Mouse (Mus musculus): Measurements from ENCODE around the gene Wdr20. TPM values are rescaled to one million over a fixed set of nuclear protein-coding genes. Genes with fewer than 3 reads are reported as not detected.
"Not testable (repeated sequence)": the region's sequence is repeated elsewhere in the genome, so short reads cannot be mapped to it uniquely, and the experiment has no call there.

Gene Wdr20
- polyA plus RNA-seq, 1 experiment: 24.8 TPM

DNA sequence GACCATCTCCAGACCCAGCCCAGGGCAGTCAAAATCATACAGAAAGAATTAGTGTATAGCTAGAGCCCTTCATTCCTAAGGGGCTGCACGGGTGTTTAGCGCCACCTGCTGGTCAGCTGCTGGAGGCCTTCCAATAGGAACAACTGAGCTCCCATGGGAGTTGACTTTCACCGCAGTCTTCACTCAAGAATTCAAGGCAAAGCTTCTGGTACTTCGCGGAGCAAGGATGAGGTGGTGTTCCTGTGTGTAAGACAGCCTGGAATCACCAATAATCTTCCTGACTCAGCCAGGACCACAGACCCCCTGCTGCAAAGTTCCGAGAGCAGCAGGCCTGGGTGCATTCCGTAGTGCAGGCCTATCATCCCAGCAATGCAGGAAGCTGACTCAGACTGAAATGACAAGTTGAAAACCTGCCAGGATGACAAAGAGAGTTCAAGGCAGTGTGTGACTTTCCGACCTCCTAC lies 34.7 kb upstream of the Wdr20 start:
- H3K4me1 ChIP-seq (ENCODE audit: control insufficient read depth, insufficient read depth, insufficient read length, low read length): 0 out of 2 replicates have a peak, but pooled peaks cover 4% of the 10 kb centered on the region
- H3K27ac ChIP-seq (replicated peaks; ENCODE audit: low read depth, low read length): no peak overlapping the region
- H3K4me3 ChIP-seq (ENCODE audit: insufficient read depth, low read depth, low read length): peak overlapping the region; percentile 40

DNA sequence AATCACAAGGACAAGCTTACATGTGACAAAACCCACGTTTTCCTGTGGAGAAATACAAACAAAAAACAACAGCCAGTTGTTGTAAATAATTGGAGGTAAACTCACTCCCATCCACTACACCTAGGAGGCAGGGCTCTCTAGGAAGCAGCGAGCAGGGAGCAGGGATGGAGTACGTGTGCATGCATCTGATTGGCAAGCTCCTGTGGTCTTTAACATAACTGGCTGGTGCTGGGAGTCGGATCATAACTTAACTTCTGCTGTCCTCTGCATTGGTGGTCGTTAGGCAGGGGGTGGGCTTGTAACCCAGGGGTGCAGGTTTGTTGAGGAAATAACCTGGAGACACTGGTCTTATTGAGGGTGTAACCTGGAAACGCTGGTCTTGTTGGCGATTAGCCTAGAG lies 34.1 kb upstream of the Wdr20 start:
- H3K4me1 ChIP-seq (ENCODE audit: control insufficient read depth, insufficient read depth, insufficient read length, low read length): 0 out of 2 replicates have a peak, but pooled peaks cover 4% of the 10 kb centered on the region
- H3K27ac ChIP-seq (replicated peaks; ENCODE audit: low read depth, low read length): no peak overlapping the region
- no peak overlapping the region for H3K4me3 ChIP-seq (ENCODE audit: insufficient read depth, low read depth, low read length)

DNA sequence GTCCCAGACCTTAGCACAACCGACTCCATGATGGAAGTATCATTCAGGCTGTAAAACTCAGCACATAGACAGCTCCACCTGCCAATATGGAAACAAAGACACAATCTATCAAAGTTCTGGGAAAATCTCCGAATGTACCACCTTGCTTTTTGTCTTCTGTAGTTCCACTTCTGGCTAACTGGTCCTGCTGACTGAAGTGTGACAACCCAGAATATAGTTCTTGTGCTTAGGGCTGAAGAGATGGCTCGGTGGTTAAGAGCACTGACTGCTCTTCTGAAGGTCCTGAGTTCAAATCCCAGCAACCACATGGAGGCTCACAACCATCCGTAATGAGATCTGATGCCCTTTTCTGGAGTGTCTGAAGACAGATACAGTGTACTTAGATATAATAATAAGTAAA lies 32.3 kb upstream of the Wdr20 start:
- not testable (repeated sequence) for H3K27ac ChIP-seq (replicated peaks; ENCODE audit: low read depth, low read length); H3K4me1 ChIP-seq (ENCODE audit: control insufficient read depth, insufficient read depth, insufficient read length, low read length)

DNA sequence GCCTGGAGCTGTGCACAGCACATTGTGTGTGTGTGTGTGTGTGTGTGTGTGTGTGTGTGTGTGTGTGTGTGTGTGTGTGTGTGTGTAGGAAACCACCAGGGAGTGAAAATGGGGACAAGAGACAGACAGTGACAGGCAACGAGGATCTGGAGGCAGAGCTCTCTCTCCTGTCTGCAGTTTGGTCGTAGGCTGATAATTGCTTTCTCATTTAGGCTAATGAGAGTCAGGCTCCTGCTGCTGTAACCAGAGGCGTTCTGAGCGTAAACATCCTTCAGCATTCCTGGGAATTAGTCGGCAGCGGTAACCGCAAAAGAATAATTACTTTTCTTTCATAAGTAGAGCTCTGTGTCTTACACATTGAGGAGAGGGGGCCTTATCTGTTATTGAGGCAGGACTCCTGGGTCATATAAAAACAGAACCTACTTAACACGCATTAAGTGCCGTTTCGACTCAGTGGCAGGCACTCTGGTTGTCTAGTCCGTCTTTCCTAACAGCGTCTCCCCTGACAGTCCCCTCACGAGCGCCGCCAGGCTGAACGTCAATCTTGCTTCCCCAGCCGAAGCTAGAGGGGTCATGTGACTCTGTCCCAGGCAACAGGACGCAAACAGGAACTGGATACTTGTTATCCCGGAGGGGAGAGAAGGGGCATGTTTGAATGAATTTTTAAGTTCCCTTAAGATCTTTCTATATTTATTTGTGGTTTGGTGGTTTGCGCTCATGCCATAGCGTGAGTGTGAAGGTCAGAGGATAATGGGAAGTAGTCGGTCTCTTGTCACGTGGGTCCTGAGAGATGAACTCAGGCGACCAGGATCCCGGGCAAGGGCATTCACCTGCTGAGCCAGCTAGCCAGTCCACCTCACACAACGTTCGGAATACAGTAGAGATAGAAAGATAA lies 31.2 kb upstream of the Wdr20 start:
- Histone ChIP-seq H3K4me1 (ENCODE audit: control insufficient read depth, insufficient read depth, insufficient read length, low read length) (0 out of 2 replicates have a peak, but pooled peaks cover 4% of the 10 kb centered on the region), H3K4me3 (ENCODE audit: insufficient read depth, low read depth, low read length) (peak overlapping the region; percentile 51), H3K27ac (replicated peaks; ENCODE audit: low read depth, low read length) (peak overlapping the region; percentile 65)

More for the DNA sequence above, 32.3 kb upstream of the Wdr20 start:
- not testable (repeated sequence) for H3K4me3 ChIP-seq (ENCODE audit: insufficient read depth, low read depth, low read length)

DNA sequence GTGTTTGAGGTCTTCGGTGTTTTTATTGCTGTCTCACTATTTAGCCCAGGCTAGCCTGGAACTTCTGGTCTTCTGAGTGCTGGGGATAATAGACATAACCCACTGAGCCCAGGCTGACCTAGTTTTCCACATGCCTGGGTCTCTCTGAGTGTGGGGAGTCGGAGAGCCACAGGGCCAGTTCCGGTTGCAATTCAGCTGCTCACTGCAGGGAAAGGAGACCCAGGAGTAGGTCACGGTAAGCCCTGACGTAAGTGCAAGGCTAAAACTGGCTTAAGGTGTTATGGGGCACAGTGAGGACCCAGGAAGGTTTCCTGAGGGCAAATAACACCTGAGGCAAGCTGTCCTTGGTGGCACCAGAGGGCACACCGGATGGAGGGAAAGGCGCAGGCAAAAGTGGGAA lies 30.3 kb upstream of the Wdr20 start:
- 0 out of 2 replicates have a peak, but pooled peaks cover 4% of the 10 kb centered on the region for H3K4me1 ChIP-seq (ENCODE audit: control insufficient read depth, insufficient read depth, insufficient read length, low read length)
- H3K4me3 ChIP-seq (ENCODE audit: insufficient read depth, low read depth, low read length): no peak overlapping the region
- H3K27ac ChIP-seq (replicated peaks; ENCODE audit: low read depth, low read length): no peak overlapping the region

DNA sequence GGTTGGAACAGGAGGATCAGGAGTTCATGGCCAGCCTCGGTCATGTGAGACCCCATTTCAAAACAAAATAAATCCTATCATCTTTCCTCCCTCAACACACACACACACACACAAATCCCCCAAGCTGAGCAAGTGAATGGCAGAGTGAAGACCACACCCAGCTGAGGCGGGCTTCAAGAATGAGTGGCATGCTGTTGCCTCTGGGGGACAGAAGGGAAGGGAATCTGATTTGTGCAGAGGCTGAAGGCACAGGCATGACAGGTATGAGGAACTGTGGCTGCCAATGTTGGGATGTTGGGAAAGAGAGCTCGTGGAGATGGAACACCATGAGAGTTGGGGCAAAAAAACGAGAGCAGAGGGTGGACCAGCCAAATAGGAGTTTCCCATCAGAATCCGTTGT lies 26.5 kb upstream of the Wdr20 start:
- no peak overlapping the region for H3K4me3 ChIP-seq (ENCODE audit: insufficient read depth, low read depth, low read length)
- H3K4me1 ChIP-seq (ENCODE audit: control insufficient read depth, insufficient read depth, insufficient read length, low read length): 0 out of 2 replicates have a peak, but pooled peaks cover 2% of the 10 kb centered on the region
- no peak overlapping the region for H3K27ac ChIP-seq (replicated peaks; ENCODE audit: low read depth, low read length)

DNA sequence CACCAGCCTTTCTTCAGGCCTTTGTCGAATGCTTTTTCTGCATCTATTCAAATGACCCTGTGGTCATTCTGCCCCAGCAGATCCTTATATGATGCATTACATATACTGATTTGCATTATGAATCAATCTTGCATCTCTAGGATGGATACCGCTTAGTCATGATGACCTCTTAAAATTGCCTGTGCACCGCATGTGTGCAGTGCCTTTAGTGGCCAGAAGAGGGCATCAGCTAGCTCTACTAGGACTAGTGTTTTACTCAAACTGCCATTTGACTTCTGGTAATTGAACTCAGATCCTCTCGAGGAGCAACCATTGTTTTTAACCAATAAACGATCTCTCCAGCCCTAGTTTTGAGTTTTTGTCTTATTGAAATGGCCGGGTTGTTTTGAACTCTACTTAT lies 24.0 kb upstream of the Wdr20 start:
- H3K4me3 ChIP-seq (ENCODE audit: insufficient read depth, low read depth, low read length): no peak overlapping the region
- no peak overlapping the region for H3K27ac ChIP-seq (replicated peaks; ENCODE audit: low read depth, low read length)
- H3K4me1 ChIP-seq (ENCODE audit: control insufficient read depth, insufficient read depth, insufficient read length, low read length): no peaks in the 10 kb centered on the region

DNA sequence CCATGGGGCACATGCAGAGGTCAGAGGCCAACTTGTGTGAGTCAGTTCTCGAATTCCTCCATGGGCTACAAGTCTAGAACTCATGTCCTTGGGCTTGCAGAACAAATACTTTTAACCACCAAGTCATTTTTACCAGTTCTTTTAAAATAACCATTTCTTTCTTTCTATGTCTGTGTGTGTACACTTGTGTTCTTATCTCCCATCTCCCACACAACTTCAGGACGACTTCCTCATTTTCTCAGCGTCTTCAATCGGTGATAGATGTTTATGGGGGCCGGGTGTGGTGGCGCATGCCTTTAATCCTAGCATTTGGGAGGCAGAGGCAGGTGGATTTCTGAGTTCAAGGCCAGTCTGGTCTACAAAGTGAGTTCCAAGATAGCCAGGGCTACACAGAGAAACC lies 23.5 kb upstream of the Wdr20 start:
- Histone ChIP-seq H3K4me1 (ENCODE audit: control insufficient read depth, insufficient read depth, insufficient read length, low read length) (no peaks in the 10 kb centered on the region), H3K27ac (replicated peaks; ENCODE audit: low read depth, low read length) (no peak overlapping the region), H3K4me3 (ENCODE audit: insufficient read depth, low read depth, low read length) (no peak overlapping the region)

DNA sequence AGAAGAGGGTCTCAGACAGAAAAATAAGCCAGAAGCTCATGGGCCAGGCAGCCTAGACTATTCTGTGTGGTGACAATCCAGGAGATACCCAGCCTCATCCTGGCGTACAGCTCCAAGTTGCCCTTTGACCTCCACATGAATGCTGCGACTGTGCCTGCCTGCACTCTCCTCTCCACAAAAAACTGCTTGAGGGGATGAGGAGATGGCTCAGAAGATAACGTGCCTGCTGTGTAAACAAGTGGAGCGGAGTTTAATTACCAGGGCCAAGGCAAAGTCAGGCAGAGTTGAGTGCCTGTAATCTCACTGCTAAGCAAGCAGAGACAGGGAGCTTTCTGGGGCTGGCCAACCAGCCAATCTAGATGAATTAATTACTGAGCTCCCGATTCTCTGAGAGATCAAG lies 21.7 kb upstream of the Wdr20 start:
- H3K4me1 ChIP-seq (ENCODE audit: control insufficient read depth, insufficient read depth, insufficient read length, low read length): no peaks in the 10 kb centered on the region
- H3K4me3 ChIP-seq (ENCODE audit: insufficient read depth, low read depth, low read length): no peak overlapping the region
- no peak overlapping the region for H3K27ac ChIP-seq (replicated peaks; ENCODE audit: low read depth, low read length)

DNA sequence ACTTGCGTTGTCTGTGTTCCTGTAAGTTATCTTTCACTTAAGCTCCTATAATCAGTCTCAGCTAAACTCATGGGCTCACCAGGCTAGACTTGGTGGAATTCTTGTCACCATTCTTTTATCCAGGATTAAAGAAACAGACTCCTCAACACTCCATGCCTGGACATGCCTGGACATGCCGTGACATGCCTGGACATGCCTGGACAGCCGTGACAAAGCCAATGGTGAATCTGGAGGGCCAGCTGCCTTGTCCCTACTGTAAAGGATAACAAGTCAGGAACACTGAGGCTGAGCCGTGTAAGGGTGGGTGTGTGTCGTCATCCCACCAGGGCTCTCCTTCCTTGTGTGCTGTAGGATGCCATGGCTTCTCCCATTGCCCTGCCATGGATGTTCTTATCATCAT lies 12.7 kb upstream of the Wdr20 start:
- no peaks in the 10 kb centered on the region for H3K4me1 ChIP-seq (ENCODE audit: control insufficient read depth, insufficient read depth, insufficient read length, low read length)
- H3K27ac ChIP-seq (replicated peaks; ENCODE audit: low read depth, low read length): no peak overlapping the region
- H3K4me3 ChIP-seq (ENCODE audit: insufficient read depth, low read depth, low read length): no peak overlapping the region

DNA sequence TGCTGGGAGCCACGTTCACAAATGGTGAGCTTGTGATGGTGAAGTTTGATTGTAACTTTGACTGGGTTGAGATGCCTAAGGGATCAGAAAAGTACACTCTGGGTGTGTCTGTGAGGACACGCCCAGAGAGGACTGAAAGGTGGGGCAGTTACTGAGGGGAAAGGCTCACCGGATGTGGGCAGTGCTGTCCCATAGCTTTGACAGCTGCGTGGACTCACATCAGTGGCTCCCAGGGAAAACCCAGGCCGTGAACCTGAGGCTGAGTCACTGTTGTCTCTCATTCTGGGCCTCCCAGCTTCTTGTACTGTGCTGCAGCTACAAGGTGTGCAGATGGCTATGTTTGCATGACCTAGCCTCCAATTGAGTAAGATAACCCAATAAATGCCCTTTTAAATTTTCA lies 12.3 kb upstream of the Wdr20 start:
- Histone ChIP-seq H3K4me3 (ENCODE audit: insufficient read depth, low read depth, low read length) (no peak overlapping the region), H3K4me1 (ENCODE audit: control insufficient read depth, insufficient read depth, insufficient read length, low read length) (no peaks in the 10 kb centered on the region), H3K27ac (replicated peaks; ENCODE audit: low read depth, low read length) (no peak overlapping the region)

DNA sequence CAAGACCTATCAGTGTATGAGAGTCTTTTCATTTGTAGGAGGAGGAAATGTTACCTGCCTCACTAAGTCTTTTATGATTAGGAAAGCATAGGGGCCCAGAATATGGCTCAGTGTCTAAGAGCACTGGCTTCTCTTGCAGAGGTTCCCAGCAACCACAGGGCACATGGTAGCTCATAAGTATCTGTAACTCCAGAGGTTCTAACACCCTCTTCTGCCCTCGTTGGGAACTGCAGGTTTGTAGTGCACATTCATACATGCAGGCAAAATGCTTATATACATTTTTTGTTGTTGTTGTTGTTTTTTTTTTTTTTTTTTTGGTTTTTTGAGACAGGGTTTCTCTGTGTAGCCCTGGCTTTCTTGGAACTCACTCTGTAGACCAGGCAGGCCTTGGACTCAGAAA lies 11.3 kb upstream of the Wdr20 start:
- Histone ChIP-seq H3K27ac (replicated peaks; ENCODE audit: low read depth, low read length) (no peak overlapping the region), H3K4me1 (ENCODE audit: control insufficient read depth, insufficient read depth, insufficient read length, low read length) (no peaks in the 10 kb centered on the region), H3K4me3 (ENCODE audit: insufficient read depth, low read depth, low read length) (no peak overlapping the region)

DNA sequence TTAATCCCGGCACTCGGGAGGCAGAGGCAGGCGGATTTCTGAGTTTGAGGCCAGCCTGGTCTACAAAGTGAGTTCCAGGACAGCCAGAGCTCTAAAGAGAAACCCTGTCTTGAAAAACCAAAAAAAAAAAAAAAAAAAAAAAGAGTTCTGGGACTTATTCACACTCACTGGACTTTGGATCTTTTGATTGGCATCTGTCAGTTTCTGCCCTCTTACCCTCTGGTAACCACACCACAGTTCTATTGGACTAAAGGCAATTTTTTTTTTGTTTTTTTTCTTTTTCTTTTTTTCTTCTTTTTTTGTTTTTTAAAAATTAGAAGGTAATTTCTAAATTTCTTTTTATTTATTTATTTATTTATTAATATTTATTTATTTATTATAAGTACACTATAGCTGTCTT lies 4.5 kb upstream of the Wdr20 start:
- H3K27ac ChIP-seq (replicated peaks; ENCODE audit: low read depth, low read length); H3K4me3 ChIP-seq (ENCODE audit: insufficient read depth, low read depth, low read length): not testable (repeated sequence)

DNA sequence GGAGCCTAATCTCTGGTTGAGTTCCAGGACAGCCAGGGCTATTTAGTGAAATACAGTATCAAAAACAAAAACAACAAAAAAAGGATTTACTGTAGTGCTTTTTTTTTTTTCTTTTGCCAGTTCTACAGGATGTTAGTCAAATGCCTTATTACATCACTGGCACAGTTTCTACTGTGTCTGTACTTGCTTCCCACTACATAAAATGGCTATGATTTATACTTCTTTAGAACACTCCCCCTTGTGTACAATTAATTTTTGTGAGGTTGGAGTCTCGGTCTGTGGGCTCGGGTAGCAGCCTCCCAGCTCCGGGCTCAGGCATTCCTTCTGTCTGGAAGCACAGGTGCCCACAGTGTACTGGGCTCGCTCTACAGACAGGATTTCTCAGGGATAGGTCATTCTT lies 1.1 kb upstream of the Wdr20 start:
- Histone ChIP-seq H3K27ac (replicated peaks; ENCODE audit: low read depth, low read length) (no peak overlapping the region), H3K4me1 (ENCODE audit: control insufficient read depth, insufficient read depth, insufficient read length, low read length) (peaks cover 5% of the 10 kb centered on the region; the same call in 1 of the 2 replicates), H3K4me3 (ENCODE audit: insufficient read depth, low read depth, low read length) (0 out of 2 replicates have a peak overlapping the region, but pooled peaks have one; percentile 80)

More for the DNA sequence above, 4.5 kb upstream of the Wdr20 start:
- H3K4me1 ChIP-seq (ENCODE audit: control insufficient read depth, insufficient read depth, insufficient read length, low read length): not testable (repeated sequence)

DNA sequence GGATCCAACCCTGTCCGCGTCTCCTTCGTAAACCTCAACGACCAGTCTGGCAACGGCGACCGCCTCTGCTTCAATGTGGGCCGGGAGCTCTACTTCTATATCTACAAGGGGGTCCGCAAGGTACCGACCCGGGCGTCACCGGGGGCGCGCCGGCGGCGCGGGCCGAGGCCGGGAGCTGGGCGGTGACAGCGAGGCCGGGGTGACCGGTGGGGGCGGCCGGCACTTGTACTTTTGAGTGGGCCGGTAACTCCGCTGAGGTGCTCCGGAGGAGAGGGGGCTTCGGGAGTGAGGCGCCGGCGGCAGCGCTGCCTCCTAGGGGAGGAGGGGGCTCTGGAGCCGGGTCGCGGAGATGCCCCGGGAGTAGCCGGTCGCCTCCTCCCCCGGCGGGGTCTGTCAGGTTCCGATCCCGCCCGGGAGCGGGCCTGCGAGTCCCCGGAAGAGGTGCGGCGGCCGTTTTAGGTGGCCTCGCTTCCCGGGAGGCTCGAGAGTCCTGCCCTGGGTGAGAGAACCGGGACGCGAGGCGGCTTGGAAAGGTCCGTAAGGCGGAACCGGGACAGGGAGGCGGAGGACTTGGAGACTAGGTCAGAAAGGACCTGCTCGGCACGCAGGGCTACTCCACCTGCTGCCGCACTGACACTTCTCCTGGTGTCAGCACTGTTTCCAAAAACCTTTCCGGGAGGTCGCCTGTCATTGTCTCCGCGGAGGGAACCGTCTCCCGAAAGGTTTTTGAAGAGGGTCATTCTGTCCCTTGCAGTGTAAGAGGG lies 596 bp downstream of the Wdr20 start:
- peaks cover 5% of the 10 kb centered on the region; the same call in 1 of the 2 replicates for H3K4me1 ChIP-seq (ENCODE audit: control insufficient read depth, insufficient read depth, insufficient read length, low read length)

More for the DNA sequence above, 596 bp downstream of the Wdr20 start:
- peak overlapping the region; percentile 77 for H3K4me3 ChIP-seq (ENCODE audit: insufficient read depth, low read depth, low read length)
- peak overlapping the region; percentile 77 for H3K27ac ChIP-seq (replicated peaks; ENCODE audit: low read depth, low read length)
